Mouse (Mus musculus) hindlimb bud, embryonic 11.5 days (tissue): ENCODE measurements around the gene Hspa13.

Experiments
- DNase-seq: peaks from one replicate; pipeline ENCODE4 v3.0.0-alpha.2; 2012; ENCODE audit warnings: low read depth, low spot score; ENCODE audit errors: extremely low spot score

Hspa13 gene

GRCm38 (mm10) chr16:75766388-75767249 is at the start of gene Hspa13:
TSS of gene Hspa13 (minus strand) at chr16:75767104.
- DNase-seq: peak; percentile 96

GRCm38 (mm10) chr16:75779271-75779670 is 12.4 kb upstream of the Hspa13 start:
- DNase-seq: peak; percentile 20

- DNase-seq: no peak
Measured at GRCm38 (mm10) chr16:75773222-75773621, 6.3 kb upstream of the Hspa13 start.

DNA sequence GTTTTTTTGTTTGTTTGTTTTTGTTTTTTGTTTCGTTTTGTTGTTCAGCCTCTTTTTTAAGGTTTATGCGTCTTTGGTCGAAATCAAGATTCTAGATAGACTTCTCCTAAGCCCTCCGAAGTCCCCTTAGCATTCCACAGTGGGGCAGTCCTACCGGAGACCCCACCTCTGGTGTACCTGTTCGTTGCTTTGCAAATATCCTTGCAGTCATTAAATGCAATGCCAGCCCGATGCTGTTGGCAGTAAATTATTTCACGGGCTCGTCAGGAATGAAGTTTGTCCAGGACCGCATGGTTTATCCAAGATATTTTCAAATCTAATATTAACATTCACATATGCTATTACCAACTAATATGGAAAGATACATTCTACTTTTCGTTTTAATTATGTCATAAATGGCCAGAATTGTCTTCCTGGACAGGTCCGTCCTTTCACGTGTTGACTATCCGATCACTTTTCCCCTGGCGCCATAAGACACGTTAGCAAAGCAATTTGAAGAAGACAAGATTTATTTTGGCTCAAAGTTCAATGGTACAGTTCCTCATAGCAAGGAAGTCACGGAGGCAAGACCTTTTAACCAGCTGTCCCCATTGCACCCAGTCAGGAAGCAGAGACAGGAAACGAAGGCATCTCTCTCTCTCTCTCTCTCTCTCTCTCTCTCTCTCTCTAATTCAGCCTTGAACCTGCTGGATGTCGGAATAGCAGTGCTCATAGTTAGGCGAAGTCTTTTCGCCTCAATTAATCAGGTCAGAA is 522 bp upstream of the Hspa13 start:
- DNase-seq: peak; percentile 67

- no peak for DNase-seq
Measured at GRCm38 (mm10) chr16:75752876-75753275, 14.0 kb downstream of the Hspa13 start.

DNA sequence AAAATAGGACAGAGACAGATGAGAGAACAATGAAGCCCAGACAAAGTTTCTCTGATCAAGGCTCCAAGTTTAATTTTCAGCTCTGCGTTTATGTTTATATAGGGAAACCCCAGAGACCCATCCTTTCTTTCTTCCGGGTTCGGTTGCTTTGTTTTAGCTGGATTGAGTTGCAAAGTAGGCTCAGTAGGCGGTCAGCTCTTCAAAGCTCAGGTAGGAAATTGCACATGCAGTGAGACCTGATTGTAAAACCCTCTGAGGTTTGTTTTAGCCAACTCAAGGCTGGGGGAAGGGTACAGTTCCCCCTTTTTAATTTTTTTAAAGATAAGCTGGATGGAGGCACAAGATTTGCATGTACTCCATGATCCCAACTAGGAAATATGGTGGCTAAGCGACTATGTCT is 16.8 kb downstream of the Hspa13 start:
- DNase-seq: no peak

DNA sequence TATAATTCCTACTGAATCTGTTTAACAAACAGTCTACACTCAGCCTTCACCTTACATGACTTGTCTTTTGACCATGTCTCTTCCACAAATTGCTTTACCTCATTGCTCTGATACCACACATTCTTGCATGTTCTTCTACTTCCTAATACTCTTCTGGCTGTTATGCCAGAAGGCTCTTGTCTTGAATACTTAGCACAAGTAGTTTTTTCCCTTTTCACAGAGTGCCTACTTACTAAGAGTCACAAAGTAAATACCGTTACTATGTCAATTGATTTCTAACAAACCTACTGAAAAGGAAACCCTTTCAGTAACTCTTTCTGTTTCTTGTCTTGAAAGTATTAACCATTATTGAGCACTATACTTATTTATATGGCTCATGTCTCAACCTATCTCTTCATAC is 18.0 kb downstream of the Hspa13 start:
- DNase-seq: no peak

DNA sequence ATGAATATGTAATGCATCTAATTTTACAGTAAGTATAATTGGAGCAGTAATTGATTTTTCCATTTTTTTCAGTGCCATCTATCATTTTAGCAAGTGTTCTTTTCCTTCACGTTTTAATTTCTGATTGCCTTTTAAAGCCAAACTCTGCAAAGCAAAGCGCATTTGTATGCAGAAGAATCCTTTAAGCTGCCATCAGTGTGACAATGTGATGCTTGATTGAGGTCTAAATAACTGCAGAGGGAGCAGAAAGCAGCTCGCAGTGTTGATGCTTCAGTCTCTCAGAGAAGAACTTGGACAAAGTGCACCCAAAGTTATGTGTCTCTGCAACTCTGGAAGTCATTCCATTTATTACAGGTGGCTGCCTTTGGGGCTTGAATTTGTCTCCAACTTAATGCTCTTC is 22.9 kb downstream of the Hspa13 start:
- DNase-seq: no peak

GRCm38 (mm10) chr16:75717405-75718173 is 49.3 kb downstream of the Hspa13 start:
- no peak for DNase-seq

DNA sequence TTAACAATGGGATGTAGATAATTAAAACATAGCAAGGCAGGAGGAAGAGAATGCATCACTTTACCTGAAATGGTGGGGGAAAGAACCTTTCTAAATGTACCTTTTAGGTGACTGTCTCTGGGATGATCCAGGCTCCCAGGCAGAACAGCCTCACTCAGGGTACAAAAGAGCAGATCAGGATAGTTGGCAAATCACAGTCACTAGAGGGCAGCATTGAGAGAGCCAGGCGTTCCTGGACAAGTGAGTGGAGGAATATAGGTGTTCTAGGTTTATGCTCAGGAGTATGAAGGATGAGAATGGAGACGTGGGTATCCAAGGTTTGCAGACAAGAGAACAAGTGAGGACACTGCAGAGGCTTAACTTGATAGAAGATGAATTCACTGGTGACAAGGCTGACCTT is 70.7 kb downstream of the Hspa13 start:
- DNase-seq: peak; percentile 28
